Mouse (Mus musculus): ENCODE results near the gene Hibch.

- TF ChIP-seq CTCF (IDR thresholded peaks at IDR 0.05; ENCODE audit: control insufficient read depth, insufficient read depth, insufficient replicate concordance, low read depth, low read length): no peak
- no peak for TF ChIP-seq POLR2A (IDR thresholded peaks at IDR 0.05; ENCODE audit: control insufficient read depth, low read depth, low read length)
Observed at GRCm38 (mm10) chr1:52855904-52856601, 11.3 kb downstream of the Hibch start.

All from testis, adult 2 months (tissue).